Mouse (Mus musculus) brown adipose tissue, adult 24 weeks (tissue): ENCODE measurements at regions not wholly inside any gene's neighbourhood (a gene's known extent, or its start where the extent isn't known, plus 50 kb on each side); places are given as distances from the start of the nearest gene placed in this dataset.
"Not testable (repeated sequence)": the region's sequence is repeated elsewhere in the genome, so short reads cannot be mapped to it uniquely, and the experiment has no call there.

Experiments
- H3K27ac ChIP-seq: fragments of 200-500 bp; replicated peaks from 2 replicates; pipeline ENCODE4 v1.5.1; 2012; ENCODE audit warnings: low read depth, mild to moderate bottlenecking, low read length
- H3K4me1 ChIP-seq: fragments of 200-500 bp; 2 replicates; pipeline ENCODE4 v1.6.1; 2012; ENCODE audit warnings: low read length, mixed read lengths; ENCODE audit not compliant: control insufficient read depth, insufficient read depth, insufficient read length
- H3K4me3 ChIP-seq: fragments of 200-500 bp; 2 replicates; pipeline ENCODE4 v1.5.1; 2012; ENCODE audit warnings: low read depth, mild to moderate bottlenecking, low read length, moderate library complexity; ENCODE audit not compliant: insufficient read depth

DNA sequence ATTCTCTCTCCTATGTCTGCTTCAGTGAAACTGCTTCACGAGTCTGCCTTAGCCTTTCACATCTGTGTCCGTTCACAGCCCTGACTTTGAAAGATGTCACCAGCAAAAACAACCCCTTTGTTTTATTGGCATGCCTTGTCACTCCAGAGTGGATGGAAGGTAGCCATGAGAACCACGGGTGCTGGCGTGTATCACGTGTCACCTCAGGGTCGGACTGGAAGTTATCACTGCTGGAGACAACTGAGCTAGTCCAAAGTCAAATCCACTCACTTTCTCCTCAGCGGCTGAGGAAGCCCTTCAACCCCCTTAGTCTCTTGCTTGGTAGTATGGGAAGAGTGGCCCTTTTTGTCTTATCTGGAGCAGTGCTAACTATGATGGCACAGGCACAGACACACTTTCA, 171.3 kb upstream of the Rhobtb1 start:
- no peak overlapping the region for H3K27ac ChIP-seq
- no peak overlapping the region for H3K4me3 ChIP-seq

DNA sequence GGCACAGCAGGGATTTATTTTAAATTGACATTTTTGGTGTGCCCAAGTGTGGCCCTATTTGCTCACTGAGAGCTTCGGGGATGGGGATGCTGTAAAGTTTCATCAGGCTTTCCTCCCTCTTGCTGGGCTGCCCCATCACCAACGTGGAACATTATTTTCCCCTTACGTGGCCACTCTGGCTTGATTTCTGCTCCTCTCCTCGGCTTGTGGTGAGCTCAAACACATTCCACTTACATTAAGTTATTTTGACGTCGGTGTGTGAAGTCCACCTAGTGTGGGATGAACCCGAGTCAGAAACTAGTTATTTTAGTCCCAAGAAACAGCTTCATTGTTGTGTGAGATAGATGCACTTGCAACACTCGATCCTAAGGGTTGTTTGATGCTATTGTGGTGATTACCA, 168.9 kb upstream of the Rhobtb1 start:
- no peak overlapping the region for H3K4me3 ChIP-seq
- no peak overlapping the region for H3K27ac ChIP-seq

More for the DNA sequence above, 171.3 kb upstream of the Rhobtb1 start:
- no peaks in the 10 kb centered on the region for H3K4me1 ChIP-seq

DNA sequence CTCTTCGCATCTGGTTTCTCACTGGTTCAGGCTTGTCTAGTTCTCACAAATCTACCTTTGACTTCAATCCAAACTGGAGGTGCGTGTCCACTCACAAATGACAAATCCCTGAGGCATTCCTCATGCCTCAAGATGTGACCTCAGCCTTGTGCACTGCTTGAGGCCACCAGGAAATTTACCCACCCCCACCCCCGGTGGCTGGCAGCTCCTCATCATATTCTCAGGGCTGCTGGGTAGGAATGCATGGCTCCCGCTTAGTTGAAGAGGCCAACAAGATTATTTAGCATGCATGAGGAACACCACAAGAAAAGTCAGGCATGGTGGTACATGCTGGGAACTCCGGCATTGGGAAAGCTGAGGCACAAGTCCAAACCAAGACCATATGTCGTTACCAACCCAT, 160.7 kb upstream of the Rhobtb1 start:
- Histone ChIP-seq H3K27ac (no peak overlapping the region), H3K4me3 (no peak overlapping the region), H3K4me1 (no peaks in the 10 kb centered on the region)

More for the DNA sequence above, 168.9 kb upstream of the Rhobtb1 start:
- H3K4me1 ChIP-seq, result no peaks in the 10 kb centered on the region

DNA sequence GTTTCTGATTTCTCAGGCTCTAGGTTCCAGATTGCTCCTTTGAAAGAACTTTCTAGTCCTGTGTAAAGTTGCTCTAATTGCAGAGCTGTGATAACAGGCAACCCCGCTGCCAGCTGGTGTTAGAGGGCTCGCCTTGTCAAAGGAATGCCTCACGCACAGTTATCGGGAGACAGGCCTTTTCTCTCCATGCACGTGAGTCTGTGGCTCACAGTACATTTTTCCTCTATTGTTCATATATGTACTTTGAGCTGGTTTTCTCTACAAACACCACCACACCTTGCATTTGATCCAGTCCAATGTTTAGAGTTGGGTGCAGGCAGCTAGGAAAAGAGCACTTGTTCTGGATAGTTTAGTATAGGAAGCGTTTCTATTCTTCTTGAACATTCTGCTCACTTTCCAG, 151.6 kb upstream of the Rhobtb1 start:
- Histone ChIP-seq H3K4me3 (no peak overlapping the region), H3K4me1 (no peaks in the 10 kb centered on the region), H3K27ac (no peak overlapping the region)

DNA sequence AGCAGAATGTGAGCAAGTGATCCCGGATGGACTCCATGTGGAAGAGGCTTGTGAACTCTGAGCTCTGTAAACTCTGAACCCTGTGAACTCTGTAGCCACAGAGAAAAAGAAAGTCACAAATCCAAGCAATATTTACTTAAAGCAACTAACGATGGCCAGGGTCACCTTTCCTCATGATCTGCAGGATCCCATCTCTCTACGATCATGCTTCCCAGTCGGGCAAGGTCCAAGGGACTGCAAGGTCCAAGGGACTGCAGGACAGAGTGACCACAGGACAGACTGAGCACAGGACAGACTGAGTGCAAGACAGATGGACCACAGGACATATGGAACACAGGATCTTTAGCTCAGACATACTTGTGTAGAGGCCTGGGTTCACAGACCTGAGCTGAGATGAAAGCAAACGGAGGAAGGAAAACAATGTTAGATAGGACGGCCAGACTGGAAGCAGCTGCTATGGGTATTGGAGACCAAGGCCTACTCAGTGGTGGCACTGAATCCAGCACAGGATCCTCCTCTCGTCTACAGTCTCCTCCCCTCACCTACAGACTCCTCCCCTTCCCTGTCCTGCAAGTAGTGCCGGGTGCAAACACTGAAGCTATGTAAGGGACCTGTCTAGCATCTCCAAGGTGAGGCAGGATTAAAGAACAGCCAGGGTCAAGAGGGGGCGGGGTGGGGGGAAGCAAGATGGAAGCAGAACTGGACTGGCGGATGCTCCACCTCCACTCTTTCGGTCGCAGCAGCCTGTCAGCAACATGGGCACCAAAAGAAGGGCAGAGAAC, 149.4 kb upstream of the Rhobtb1 start:
- H3K4me3 ChIP-seq, result no peak overlapping the region
- H3K27ac ChIP-seq, result no peak overlapping the region
- no peaks in the 10 kb centered on the region for H3K4me1 ChIP-seq

DNA sequence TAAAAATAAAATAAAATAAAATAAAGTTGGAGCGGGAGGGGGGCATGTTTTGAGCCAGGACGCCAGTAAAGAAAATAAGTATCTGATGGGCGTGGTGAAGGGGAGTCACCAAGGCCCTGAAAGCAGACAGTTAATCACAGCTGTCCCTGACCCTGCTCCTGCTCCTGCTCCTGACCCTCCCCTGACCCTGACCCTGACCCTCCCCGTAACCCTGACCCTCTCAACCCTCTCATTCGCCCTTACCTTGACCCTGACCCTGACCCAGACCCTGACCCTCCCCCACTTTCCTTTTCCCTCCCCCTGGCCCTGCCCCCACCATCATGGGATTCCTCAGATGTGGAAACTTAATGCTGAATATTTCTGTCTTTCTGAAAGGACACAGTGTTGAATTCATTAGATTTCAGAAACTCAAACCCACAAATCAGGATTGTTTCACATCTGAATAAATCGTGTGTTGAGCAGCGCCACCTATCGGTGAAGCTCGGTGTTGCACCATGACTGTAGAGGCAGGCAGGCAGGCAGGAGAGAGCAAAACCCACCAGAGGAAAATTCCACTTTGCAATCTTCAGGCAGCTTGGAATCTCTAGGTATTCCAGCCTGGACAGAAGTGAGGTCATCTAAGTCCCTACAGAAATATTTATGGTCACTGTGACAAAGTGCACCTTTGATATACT, 145.9 kb upstream of the Rhobtb1 start:
- Histone ChIP-seq H3K4me3 (no peak overlapping the region), H3K4me1 (no peaks in the 10 kb centered on the region), H3K27ac (no peak overlapping the region)

DNA sequence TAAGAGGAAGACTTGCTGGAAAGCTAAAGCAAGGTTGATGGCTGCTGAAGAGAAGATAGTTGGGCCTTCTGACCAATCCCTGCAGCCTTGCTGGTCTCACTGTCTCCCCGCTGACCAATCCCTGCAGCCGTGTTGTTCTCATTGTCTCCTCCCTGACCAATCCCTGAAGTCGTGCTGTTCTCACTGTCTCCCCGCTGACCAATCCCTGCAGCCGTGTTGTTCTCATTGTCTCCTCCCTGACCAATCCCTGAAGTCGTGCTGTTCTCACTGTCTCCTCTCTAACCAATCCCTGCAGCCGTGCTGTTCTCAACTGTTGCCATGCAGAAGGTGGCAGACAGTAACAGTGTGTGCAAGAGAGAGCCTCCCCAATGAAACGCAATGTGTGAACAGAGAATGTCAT, 142.6 kb upstream of the Rhobtb1 start:
- H3K4me3 ChIP-seq, H3K27ac ChIP-seq, H3K4me1 ChIP-seq: not testable (repeated sequence)

DNA sequence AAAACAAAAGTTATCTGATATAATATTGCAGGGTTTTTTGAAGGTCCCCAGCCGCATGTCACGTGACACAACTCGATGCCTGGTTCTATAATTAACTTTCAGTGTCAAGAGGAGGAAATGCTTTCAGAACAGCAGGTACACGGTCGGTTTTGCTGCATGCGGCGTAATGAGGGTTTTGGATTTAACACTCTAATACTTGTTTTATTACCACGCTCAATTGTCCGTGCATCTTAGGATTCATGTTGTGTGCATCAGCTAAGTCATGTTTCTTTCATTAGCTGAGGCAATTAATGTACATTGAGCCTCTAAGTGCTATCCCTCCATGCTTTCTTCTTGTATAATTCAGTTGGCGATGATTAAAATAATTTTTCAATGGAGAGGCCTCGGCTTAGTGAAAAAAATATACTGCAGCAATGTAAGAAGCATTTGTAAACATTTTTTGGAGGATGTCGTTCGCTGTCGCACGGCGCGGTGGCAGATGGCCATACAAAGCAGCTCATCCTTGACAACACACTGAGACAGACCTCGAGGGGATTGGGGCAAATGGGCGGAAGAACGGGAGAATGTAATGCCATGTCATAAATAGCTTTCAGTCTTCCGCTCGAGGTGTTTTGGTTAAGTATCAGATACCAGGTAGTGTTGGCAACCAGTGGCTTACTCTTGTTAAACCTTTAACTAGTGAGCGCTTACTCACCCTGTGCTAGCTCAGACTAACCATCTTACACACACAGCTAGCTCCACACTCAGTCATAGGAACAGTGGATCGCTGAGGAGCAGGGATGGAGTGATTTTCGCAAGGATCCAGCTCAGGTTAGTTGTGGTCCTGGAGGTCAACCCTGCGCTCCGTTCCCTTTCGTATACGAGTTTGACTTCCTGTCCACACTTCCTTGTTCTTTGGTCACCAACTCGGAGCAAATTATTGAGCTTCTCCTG, 130.2 kb upstream of the Rhobtb1 start:
- Histone ChIP-seq H3K4me1 (no peaks in the 10 kb centered on the region), H3K4me3 (no peak overlapping the region), H3K27ac (no peak overlapping the region)

DNA sequence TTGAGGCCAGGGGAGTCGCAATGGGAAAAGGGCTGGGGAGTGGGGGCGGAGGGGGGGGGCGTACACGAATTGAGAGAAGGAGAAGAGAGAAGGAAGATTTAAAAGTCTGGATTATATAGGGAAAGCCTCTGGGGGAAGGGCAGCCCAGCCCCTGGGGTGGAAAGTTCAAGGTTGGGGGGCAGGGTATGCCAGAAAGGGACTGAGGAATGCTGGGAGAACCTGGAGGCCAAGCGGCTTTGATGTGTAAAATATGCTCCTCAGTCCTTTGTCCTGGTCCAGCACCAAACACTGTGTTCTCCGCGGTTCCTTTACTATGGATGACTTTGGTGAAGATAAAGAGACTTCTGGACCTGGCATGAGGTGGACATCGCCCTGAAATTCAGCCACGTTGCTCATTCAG, 117.8 kb upstream of the Rhobtb1 start:
- Histone ChIP-seq H3K4me1 (no peaks in the 10 kb centered on the region), H3K27ac (no peak overlapping the region), H3K4me3 (no peak overlapping the region)

DNA sequence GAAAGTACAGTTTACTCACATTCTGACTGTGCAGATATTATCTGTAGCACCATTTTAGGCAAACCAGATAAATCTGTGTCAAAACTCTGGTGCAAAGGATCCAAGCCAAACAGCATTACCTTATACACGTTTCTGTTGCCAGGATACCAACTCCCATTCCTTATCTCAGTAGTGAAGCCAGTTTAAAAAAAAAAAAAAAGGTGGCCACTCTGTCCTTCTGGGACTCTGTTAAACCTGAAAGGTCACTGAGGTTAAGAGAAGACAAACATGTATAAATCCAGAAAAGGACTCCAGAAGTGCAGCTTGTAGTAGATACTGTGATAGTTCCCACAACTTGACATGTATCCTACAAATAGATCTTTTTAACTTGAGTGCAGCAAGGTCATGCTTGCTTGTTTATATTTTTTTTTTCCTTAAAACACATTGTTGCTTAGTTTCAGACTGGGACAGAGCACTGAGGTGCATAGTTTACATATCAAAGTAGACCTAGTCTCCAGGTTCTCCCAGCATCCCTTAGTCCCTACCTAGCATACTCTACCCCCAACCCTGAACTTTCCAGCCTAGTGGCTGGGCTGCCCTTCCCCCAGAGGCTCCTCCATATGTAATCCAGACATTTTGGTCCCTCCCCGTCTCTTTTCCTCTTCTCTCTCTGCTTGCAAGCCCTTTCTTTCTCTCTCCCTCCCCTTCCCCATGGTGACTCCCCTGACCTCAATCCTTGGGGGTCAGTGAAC, 116.7 kb upstream of the Rhobtb1 start:
- no peaks in the 10 kb centered on the region for H3K4me1 ChIP-seq
- no peak overlapping the region for H3K4me3 ChIP-seq
- H3K27ac ChIP-seq, result no peak overlapping the region

DNA sequence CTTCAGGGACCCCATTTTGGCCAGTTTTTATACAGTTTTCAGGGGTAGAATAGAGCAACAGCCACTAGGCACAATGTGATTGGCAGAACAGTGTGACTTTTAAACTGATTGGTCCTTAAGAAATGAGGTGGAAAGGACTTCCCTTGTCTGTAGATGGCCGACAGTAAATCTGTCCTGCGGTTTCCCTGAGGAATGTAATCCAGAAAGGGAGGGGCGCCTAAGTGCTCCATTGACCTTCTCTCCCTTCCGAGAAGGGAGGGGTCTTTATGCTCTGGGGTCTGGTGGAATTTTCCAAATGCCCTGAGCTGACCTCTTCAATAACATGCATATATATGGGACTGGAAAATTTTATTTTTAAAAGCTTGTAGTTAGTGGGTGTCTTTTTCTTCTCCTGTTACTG, 115.7 kb upstream of the Rhobtb1 start:
- H3K4me1 ChIP-seq, H3K4me3 ChIP-seq, H3K27ac ChIP-seq: not testable (repeated sequence)

DNA sequence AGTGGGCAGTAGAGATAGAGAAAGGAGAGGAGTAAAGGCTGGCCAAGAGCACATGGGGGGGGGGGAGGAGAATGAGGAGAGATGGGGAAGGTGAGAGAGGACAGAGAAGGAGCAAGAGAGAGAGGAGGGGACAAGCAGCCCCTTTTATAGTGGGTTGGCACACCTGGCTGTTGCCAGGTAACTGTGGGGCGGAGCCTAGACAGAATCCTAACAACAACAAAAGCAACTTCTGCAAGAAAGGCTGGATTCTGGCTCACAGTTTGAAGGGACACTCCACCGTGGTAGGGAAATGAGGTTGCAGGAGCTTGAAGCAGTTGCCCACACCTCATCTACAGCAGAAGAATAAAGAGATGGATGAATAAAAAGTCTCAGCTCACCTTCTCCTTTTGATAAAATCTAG, 115.1 kb upstream of the Rhobtb1 start:
- Histone ChIP-seq H3K4me3 (no peak overlapping the region), H3K4me1 (no peaks in the 10 kb centered on the region), H3K27ac (no peak overlapping the region)

DNA sequence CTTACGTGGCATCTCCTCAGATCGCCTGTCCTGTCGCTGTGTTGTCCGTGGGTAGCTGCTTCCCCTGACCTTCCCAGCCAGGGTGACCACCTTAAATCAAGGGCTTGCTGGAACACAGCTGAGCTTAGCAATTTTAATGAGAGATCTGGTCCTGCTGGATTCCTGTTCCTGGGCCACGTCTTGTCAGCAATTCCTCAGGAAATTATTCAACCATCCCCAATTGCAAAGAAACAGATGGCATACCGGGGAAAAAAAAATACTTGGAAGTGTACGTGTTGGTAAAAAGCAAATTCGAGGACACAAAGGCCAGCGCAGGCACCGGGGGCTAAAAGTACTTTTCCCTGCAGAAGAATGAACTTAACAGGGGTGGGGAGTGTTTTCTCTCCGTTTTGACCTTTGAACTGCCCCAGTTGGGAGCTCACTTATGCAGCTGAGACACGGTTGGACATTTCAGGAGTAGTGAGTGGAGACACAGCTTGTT, 107.0 kb upstream of the Rhobtb1 start:
- no peak overlapping the region for H3K4me3 ChIP-seq
- H3K4me1 ChIP-seq, result no peaks in the 10 kb centered on the region
- H3K27ac ChIP-seq, result no peak overlapping the region

DNA sequence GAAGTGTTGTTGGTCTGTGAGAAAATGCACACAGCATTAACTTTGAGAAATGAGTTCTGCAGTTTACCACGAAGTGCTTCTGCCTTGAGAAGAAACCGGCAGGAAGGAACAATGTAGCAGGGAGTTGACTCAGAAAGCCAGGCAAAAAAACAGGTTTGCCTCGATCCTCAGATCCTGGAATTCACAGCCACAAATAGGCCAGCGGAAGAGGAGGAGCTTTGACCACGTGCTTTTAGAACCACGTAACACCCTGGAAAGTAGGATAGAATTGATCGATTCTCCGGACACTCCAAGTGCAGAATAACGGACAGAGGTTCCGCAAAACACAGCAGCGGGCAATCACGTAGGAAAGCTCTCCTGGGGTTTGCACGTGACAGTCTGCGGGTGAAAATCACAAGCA, 106.0 kb upstream of the Rhobtb1 start:
- no peaks in the 10 kb centered on the region for H3K4me1 ChIP-seq
- H3K27ac ChIP-seq, result no peak overlapping the region
- peak overlapping the region; percentile 15; the same call in 1 of the 2 replicates for H3K4me3 ChIP-seq
